Mouse (Mus musculus): ENCODE results near the gene Tceal9.
"Not testable (repeated sequence)": the region's sequence is repeated elsewhere in the genome, so short reads cannot be mapped to it uniquely, and the experiment has no call there.

- not testable (repeated sequence) for TF ChIP-seq CTCF (IDR thresholded peaks at IDR 0.05; ENCODE audit: extremely low read depth, insufficient read length, insufficient replicate concordance, low read depth, low read length); POLR2A (IDR thresholded peaks at IDR 0.05; ENCODE audit: low read depth, low read length)
Measured at GRCm38 (mm10) chrX:136214729-136215677, 29.9 kb upstream of the Tceal9 start, which contains the start of the genes Tceal7 and Bex1.
